Mouse (Mus musculus): ENCODE results near the gene Slpi.

DNA sequence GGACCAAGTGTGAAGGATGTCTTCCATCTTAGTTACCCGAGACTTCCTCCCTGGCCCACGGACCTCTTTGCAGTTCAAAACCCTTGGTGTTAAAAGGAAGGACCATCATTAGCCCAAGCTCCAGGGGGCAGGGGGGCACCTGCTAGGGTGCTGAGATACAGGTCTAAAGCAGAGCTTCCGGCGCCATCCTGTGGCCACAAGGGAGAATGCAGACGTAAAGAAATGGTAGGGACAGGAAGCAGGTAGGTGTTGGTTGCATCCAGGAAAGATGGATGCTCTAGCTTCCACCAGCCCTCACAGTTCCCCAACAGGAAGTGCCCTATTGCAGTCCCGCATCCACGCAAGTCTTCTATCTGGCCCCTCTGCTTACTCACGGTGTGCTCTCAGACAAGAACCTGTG lies 1.9 kb downstream of the Slpi start:
- TF ChIP-seq CTCF (IDR thresholded peaks at IDR 0.05; ENCODE audit: low read depth, low read length): peak; percentile 73
- TF ChIP-seq POLR2A (IDR thresholded peaks at IDR 0.05; ENCODE audit: borderline replicate concordance, low read depth, low read length): no peak
